Mouse (Mus musculus): ENCODE measurements around the gene Disc1. TPM values are rescaled to one million over a fixed set of nuclear protein-coding genes. Genes with fewer than 3 reads are reported as not detected.
A peak's percentile ranks its signal among the peaks of the same experiment; 100 is the strongest.

Gene Disc1
- polyA plus RNA-seq, 1 experiment from 2014 or later = 0.86 TPM

DNA sequence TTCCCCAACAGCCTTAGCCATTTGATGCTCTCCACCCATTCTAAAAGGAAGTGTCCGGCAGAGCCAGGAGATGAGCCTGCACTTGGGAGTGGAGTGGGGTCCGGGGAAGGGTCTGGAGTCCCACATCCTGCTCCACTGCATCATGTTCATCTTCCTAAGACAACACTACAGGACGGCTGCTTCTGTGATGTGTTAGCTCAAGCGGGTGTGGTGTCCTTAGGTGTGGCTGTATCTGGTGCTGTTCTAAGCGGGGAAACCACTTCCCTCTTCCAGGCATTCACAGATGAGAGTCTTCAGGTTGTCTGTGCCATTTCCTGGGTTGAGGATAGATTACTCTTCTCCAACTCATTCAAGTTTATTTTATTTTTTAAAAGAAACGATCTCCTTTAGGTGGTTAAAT, 4.2 kb upstream of the Disc1 start:
- no peak overlapping the region for H3K4me3 ChIP-seq (ENCODE audit: low read depth, low read length)
- peaks cover 21% of the 10 kb centered on the region for H3K27me3 ChIP-seq (ENCODE audit: control insufficient read depth, insufficient read depth, low read length)
- no peak overlapping the region for H3K27ac ChIP-seq (replicated peaks; ENCODE audit: low read depth, low read length)
- no peak overlapping the region for H3K9ac ChIP-seq (replicated peaks; ENCODE audit: low read length)
- no peak for DNase-seq (ENCODE audit: low spot score)
- H3K4me2 ChIP-seq (ENCODE audit: low read depth, low read length) = no peak overlapping the region
- no peak for ATAC-seq (replicated peaks; ENCODE audit: insufficient number of reproducible peaks, low FRiP score, low TSS enrichment, low read depth)
- 83% methylated on average over 6 of the region's 6 CpGs for WGBS
- peaks cover 2% of the 10 kb centered on the region; the same call in 1 of the 2 replicates for H3K4me1 ChIP-seq (ENCODE audit: control insufficient read depth, insufficient read depth, low read length)
- no peaks in the 10 kb centered on the region; the same call in 1 of the 2 replicates for H3K9me3 ChIP-seq (replicated peaks; ENCODE audit: control insufficient read depth, low read length)
- H3K36me3 ChIP-seq (replicated peaks; ENCODE audit: control insufficient read depth, insufficient read depth, low read depth, low read length) = no peaks in the 10 kb centered on the region

DNA sequence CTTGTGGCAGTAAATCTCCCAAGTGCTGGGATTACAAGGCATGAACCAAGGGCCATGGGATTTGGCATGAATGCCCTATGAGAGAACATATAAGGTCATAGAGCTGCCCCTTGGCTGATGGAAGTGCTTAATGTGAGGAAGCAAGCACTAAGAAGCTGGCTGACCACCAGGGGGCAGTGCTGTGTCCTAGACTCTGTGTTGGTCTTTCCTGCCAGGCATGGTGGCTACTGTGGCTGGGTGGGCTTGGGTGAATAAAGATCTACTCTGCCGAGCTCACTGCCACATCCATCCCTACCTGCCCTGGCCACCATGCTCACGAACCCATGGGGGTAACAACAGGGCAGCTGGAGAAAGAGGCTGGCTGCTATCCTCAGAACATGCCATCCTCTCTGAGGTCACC, 2.0 kb upstream of the Disc1 start:
- H3K4me3 ChIP-seq (ENCODE audit: low read depth, low read length) = no peak overlapping the region
- 40% methylated on average over 2 of the region's 2 CpGs for WGBS
- H3K4me2 ChIP-seq (ENCODE audit: low read depth, low read length) = no peak overlapping the region
- peak; percentile 87 for DNase-seq (ENCODE audit: low spot score)
- H3K9me3 ChIP-seq (replicated peaks; ENCODE audit: control insufficient read depth, low read length) = no peaks in the 10 kb centered on the region; the same call in 1 of the 2 replicates
- 0 out of 2 replicates have a peak, but pooled peaks have one; percentile 6 for ATAC-seq (replicated peaks; ENCODE audit: insufficient number of reproducible peaks, low FRiP score, low TSS enrichment, low read depth)
- peaks cover 2% of the 10 kb centered on the region; the same call in 1 of the 2 replicates for H3K4me1 ChIP-seq (ENCODE audit: control insufficient read depth, insufficient read depth, low read length)
- no peaks in the 10 kb centered on the region for H3K36me3 ChIP-seq (replicated peaks; ENCODE audit: control insufficient read depth, insufficient read depth, low read depth, low read length)
- no peak overlapping the region for H3K27ac ChIP-seq (replicated peaks; ENCODE audit: low read depth, low read length)
- peaks cover 31% of the 10 kb centered on the region for H3K27me3 ChIP-seq (ENCODE audit: control insufficient read depth, insufficient read depth, low read length)
- no peak overlapping the region for H3K9ac ChIP-seq (replicated peaks; ENCODE audit: low read length)

GRCm38 (mm10) chr8:125054436-125054810, 428 bp downstream of the Disc1 start:
- Histone ChIP-seq H3K9me3 (replicated peaks; ENCODE audit: control insufficient read depth, low read length) (no peaks in the 10 kb centered on the region; the same call in 1 of the 2 replicates), H3K4me1 (ENCODE audit: control insufficient read depth, insufficient read depth, low read length) (peaks cover 2% of the 10 kb centered on the region; the same call in 1 of the 2 replicates), H3K9ac (replicated peaks; ENCODE audit: low read length) (peak overlapping the region; percentile 77), H3K27ac (replicated peaks; ENCODE audit: low read depth, low read length) (no peak overlapping the region), H3K27me3 (ENCODE audit: control insufficient read depth, insufficient read depth, low read length) (peaks cover 31% of the 10 kb centered on the region), H3K36me3 (replicated peaks; ENCODE audit: control insufficient read depth, insufficient read depth, low read depth, low read length) (no peaks in the 10 kb centered on the region), H3K4me3 (ENCODE audit: low read depth, low read length) (peak overlapping the region; percentile 59), H3K4me2 (ENCODE audit: low read depth, low read length) (peak overlapping the region; percentile 98)
- under 1% methylated on average over 38 of the region's 38 CpGs for WGBS
- ATAC-seq (replicated peaks; ENCODE audit: insufficient number of reproducible peaks, low FRiP score, low TSS enrichment, low read depth) (no peak), DNase-seq (ENCODE audit: low spot score) (no peak)

GRCm38 (mm10) chr8:125060904-125061303, 6.9 kb downstream of the Disc1 start:
- Histone ChIP-seq H3K9me3 (replicated peaks; ENCODE audit: control insufficient read depth, low read length) (no peaks in the 10 kb centered on the region), H3K36me3 (replicated peaks; ENCODE audit: control insufficient read depth, insufficient read depth, low read depth, low read length) (no peaks in the 10 kb centered on the region), H3K27ac (replicated peaks; ENCODE audit: low read depth, low read length) (no peak overlapping the region), H3K27me3 (ENCODE audit: control insufficient read depth, insufficient read depth, low read length) (no peaks in the 10 kb centered on the region), H3K4me1 (ENCODE audit: control insufficient read depth, insufficient read depth, low read length) (no peaks in the 10 kb centered on the region), H3K4me3 (ENCODE audit: low read depth, low read length) (no peak overlapping the region), H3K4me2 (ENCODE audit: low read depth, low read length) (no peak overlapping the region), H3K9ac (replicated peaks; ENCODE audit: low read length) (no peak overlapping the region)
- DNase-seq (ENCODE audit: low spot score) = no peak
- ATAC-seq (replicated peaks; ENCODE audit: insufficient number of reproducible peaks, low FRiP score, low TSS enrichment, low read depth) = no peak
- 83% methylated on average over 8 of the region's 8 CpGs for WGBS

- no peaks in the 10 kb centered on the region for H3K9me3 ChIP-seq (replicated peaks; ENCODE audit: control insufficient read depth, low read length)
- ATAC-seq (replicated peaks; ENCODE audit: insufficient number of reproducible peaks, low FRiP score, low TSS enrichment, low read depth) = no peak
- 84% methylated on average over 6 of the region's 6 CpGs for WGBS
Observed at GRCm38 (mm10) chr8:125065596-125065995, 11.6 kb downstream of the Disc1 start.

GRCm38 (mm10) chr8:125066913-125067595, 13.1 kb downstream of the Disc1 start:
- Histone ChIP-seq H3K4me2 (ENCODE audit: low read depth, low read length) (peak overlapping the region; percentile 21; the same call in 1 of the 2 replicates), H3K27me3 (ENCODE audit: control insufficient read depth, insufficient read depth, low read length) (no peaks in the 10 kb centered on the region), H3K4me3 (ENCODE audit: low read depth, low read length) (no peak overlapping the region), H3K4me1 (ENCODE audit: control insufficient read depth, insufficient read depth, low read length) (no peaks in the 10 kb centered on the region), H3K9me3 (replicated peaks; ENCODE audit: control insufficient read depth, low read length) (no peaks in the 10 kb centered on the region), H3K27ac (replicated peaks; ENCODE audit: low read depth, low read length) (peak overlapping the region; percentile 28; the same call in 1 of the 2 replicates), H3K9ac (replicated peaks; ENCODE audit: low read length) (no peak overlapping the region; the same call in 1 of the 2 replicates), H3K36me3 (replicated peaks; ENCODE audit: control insufficient read depth, insufficient read depth, low read depth, low read length) (no peaks in the 10 kb centered on the region)
- ATAC-seq (replicated peaks; ENCODE audit: insufficient number of reproducible peaks, low FRiP score, low TSS enrichment, low read depth) (peak; percentile 29), DNase-seq (ENCODE audit: low spot score) (peak; percentile 85)
- WGBS = 17% methylated on average over 12 of the region's 12 CpGs

More at GRCm38 (mm10) chr8:125065596-125065995, 11.6 kb downstream of the Disc1 start:
- no peak for DNase-seq (ENCODE audit: low spot score)
- no peaks in the 10 kb centered on the region for H3K36me3 ChIP-seq (replicated peaks; ENCODE audit: control insufficient read depth, insufficient read depth, low read depth, low read length)
- no peaks in the 10 kb centered on the region for H3K4me1 ChIP-seq (ENCODE audit: control insufficient read depth, insufficient read depth, low read length)
- no peak overlapping the region for H3K4me2 ChIP-seq (ENCODE audit: low read depth, low read length)
- H3K9ac ChIP-seq (replicated peaks; ENCODE audit: low read length) = no peak overlapping the region
- no peaks in the 10 kb centered on the region for H3K27me3 ChIP-seq (ENCODE audit: control insufficient read depth, insufficient read depth, low read length)
- H3K4me3 ChIP-seq (ENCODE audit: low read depth, low read length) = no peak overlapping the region
- no peak overlapping the region for H3K27ac ChIP-seq (replicated peaks; ENCODE audit: low read depth, low read length)

- H3K4me3 ChIP-seq (ENCODE audit: low read depth, low read length) = no peak overlapping the region
- H3K36me3 ChIP-seq (replicated peaks; ENCODE audit: control insufficient read depth, insufficient read depth, low read depth, low read length) = no peaks in the 10 kb centered on the region
- no peak overlapping the region for H3K9ac ChIP-seq (replicated peaks; ENCODE audit: low read length)
- H3K4me1 ChIP-seq (ENCODE audit: control insufficient read depth, insufficient read depth, low read length) = no peaks in the 10 kb centered on the region
- 0 out of 2 replicates have a peak overlapping the region, but pooled peaks have one; percentile 28 for H3K27ac ChIP-seq (replicated peaks; ENCODE audit: low read depth, low read length)
- no peaks in the 10 kb centered on the region for H3K9me3 ChIP-seq (replicated peaks; ENCODE audit: control insufficient read depth, low read length)
- no peak overlapping the region for H3K4me2 ChIP-seq (ENCODE audit: low read depth, low read length)
- 58% methylated on average over 9 of the region's 9 CpGs for WGBS
- no peaks in the 10 kb centered on the region for H3K27me3 ChIP-seq (ENCODE audit: control insufficient read depth, insufficient read depth, low read length)
- DNase-seq (ENCODE audit: low spot score) (no peak), ATAC-seq (replicated peaks; ENCODE audit: insufficient number of reproducible peaks, low FRiP score, low TSS enrichment, low read depth) (0 out of 2 replicates have a peak, but pooled peaks have one; percentile 39)
Observed at GRCm38 (mm10) chr8:125067596-125067960, 13.6 kb downstream of the Disc1 start.

DNA sequence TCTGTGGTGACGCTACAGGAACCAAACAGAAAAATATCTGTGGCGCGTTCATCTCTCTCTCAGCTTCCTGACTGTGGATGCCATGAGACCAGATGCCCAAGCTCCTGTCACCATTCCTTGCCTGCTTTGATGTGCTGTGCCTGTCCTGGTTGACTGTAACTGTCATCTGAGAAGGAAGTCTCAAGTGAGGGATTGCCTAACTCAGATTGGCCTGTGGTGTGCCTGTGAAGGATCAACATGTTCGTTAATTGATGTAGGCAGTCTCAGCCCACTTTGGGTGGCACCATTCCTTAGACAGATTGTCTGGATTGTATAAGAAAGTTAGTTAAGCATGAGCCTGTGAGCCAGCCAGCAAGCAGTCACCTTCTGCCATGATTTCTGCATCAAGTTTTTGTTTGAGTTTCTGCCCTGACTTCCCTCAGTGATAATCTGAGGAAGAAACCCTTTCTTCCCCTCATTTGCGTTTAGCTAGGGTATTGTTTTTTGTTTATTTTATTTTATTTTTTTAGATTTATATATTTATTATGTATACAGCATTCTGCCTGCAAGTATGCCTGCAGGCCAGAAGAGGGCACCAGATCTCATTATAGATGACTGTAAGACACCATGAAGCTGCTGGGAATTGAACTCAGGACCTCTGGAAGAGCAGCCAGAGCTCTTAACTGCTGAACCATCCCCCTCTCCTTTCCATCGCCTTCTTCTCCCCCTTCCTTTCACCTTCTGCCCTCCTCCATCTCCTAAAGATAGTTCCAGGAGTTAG, 14.3 kb downstream of the Disc1 start:
- Histone ChIP-seq H3K4me3 (ENCODE audit: low read depth, low read length) (no peak overlapping the region), H3K9me3 (replicated peaks; ENCODE audit: control insufficient read depth, low read length) (no peaks in the 10 kb centered on the region), H3K4me1 (ENCODE audit: control insufficient read depth, insufficient read depth, low read length) (no peaks in the 10 kb centered on the region), H3K27ac (replicated peaks; ENCODE audit: low read depth, low read length) (no peak overlapping the region), H3K27me3 (ENCODE audit: control insufficient read depth, insufficient read depth, low read length) (no peaks in the 10 kb centered on the region), H3K4me2 (ENCODE audit: low read depth, low read length) (no peak overlapping the region), H3K9ac (replicated peaks; ENCODE audit: low read length) (no peak overlapping the region), H3K36me3 (replicated peaks; ENCODE audit: control insufficient read depth, insufficient read depth, low read depth, low read length) (no peaks in the 10 kb centered on the region)
- 83% methylated on average over 6 of the region's 6 CpGs for WGBS
- no peak for ATAC-seq (replicated peaks; ENCODE audit: insufficient number of reproducible peaks, low FRiP score, low TSS enrichment, low read depth)
- DNase-seq (ENCODE audit: low spot score) = no peak
